30 mouse cellular contexts compared by ENCODE assay signal in genomic region chr2:153935348-153935747, GRCm38 (mm10). TPM values are rescaled to one million over a fixed set of nuclear protein-coding genes. Genes with fewer than 3 reads are reported as not detected.
DNase-seq lines count a peak whose midpoint lies in the region; ATAC-seq and TF ChIP-seq lines count a peak whose summit lies in the region.
"Had no signal": no experiment of that assay in that cellular context is flagged by ENCODE, and none has a peak within 500 bp of the region (broad histone marks: within the 10 kb centered on the region; RNA-seq: fewer than 3 reads in every experiment).

No protein-coding gene starts in this region.

- no peaks in the 10 kb centered on the region for H3K36me3 ChIP-seq in midbrain, postnatal 0 days (ENCODE audit: insufficient read depth, low read length)
- H3K36me3 ChIP-seq: heart, embryonic 13.5 days; hindbrain, embryonic 13.5 days; limb, embryonic 12.5 days; liver, embryonic 15.5 days; midbrain, embryonic 13.5 days had no signal

- H3K4me1 ChIP-seq in midbrain, postnatal 0 days (ENCODE audit: insufficient read depth, low read length), result peaks cover 5% of the 10 kb centered on the region
- H3K4me1 ChIP-seq: heart, embryonic 13.5 days; limb, embryonic 12.5 days; liver, embryonic 15.5 days had no signal

- ATAC-seq in inflammation-experienced regulatory T-cells, adult 6 months, result no peak
- no peak for ATAC-seq in midbrain, postnatal 0 days (ENCODE audit: low FRiP score)
- ATAC-seq: intestine, embryonic 16.5 days; midbrain, embryonic 13.5 days had no signal

- no peak overlapping the region for H3K27ac ChIP-seq in midbrain, postnatal 0 days (ENCODE audit: low read depth, low read length)
- H3K27ac ChIP-seq: heart, embryonic 13.5 days; hindbrain, embryonic 13.5 days; limb, embryonic 12.5 days; liver, embryonic 15.5 days; midbrain, embryonic 13.5 days had no signal

- no peaks in the 10 kb centered on the region for H3K9me3 ChIP-seq in midbrain, postnatal 0 days (ENCODE audit: low read length)
- H3K9me3 ChIP-seq: heart, embryonic 13.5 days; hindbrain, embryonic 13.5 days; limb, embryonic 12.5 days; liver, embryonic 15.5 days; midbrain, embryonic 13.5 days had no signal

- TF ChIP-seq CTCF in midbrain, postnatal 0 days (IDR thresholded peaks at IDR 0.05), result no peak

- H3K27me3 ChIP-seq in midbrain, postnatal 0 days (ENCODE audit: insufficient read depth, low read length), result no peaks in the 10 kb centered on the region
- H3K27me3 ChIP-seq: heart, embryonic 13.5 days; hindbrain, embryonic 13.5 days; limb, embryonic 12.5 days; liver, embryonic 15.5 days; midbrain, embryonic 13.5 days had no signal

- peak; percentile 50 to 78 for DNase-seq in adrenal gland, adult (ENCODE audit: inconsistent age in 2 of 2, low spot score in 1 of 2)
- DNase-seq in adrenal gland, postnatal 4 days (ENCODE audit: low spot score in 2 of 2), result no peak
- DNase-seq in urinary bladder, postnatal 14 days (ENCODE audit: low spot score), result peak; percentile 11
- DNase-seq in urinary bladder, postnatal 10 days (ENCODE audit: low spot score), result no peak
- DNase-seq in adrenal gland, postnatal 10 days, result peak; percentile 31
- DNase-seq in frontal cortex, postnatal 10 days (ENCODE audit: low spot score in 2 of 2), result no peak
- DNase-seq in midbrain, postnatal 0 days (ENCODE audit: low spot score), result no peak
- DNase-seq: cerebellum, adult 2 months; cerebellum, postnatal 36 days; gastrocnemius, postnatal 14 days; heart, adult 18-20 months; lung, postnatal 10 days; right cerebral cortex, postnatal 14 days; spleen, adult 18-20 months; thymus, adult 2 months had no signal

- H3K9ac ChIP-seq in midbrain, postnatal 0 days (replicated peaks; ENCODE audit: low read length, poor library complexity, severe bottlenecking), result no peak overlapping the region
- H3K9ac ChIP-seq: heart, embryonic 13.5 days; hindbrain, embryonic 13.5 days; limb, embryonic 12.5 days; liver, embryonic 15.5 days; midbrain, embryonic 13.5 days had no signal

- no peak overlapping the region for H3K4me2 ChIP-seq in midbrain, postnatal 0 days (ENCODE audit: low read depth, low read length, poor library complexity, severe bottlenecking)
- H3K4me2 ChIP-seq: heart, embryonic 13.5 days; hindbrain, embryonic 13.5 days; limb, embryonic 12.5 days; liver, embryonic 15.5 days; midbrain, embryonic 13.5 days had no signal

- no peak overlapping the region for H3K4me3 ChIP-seq in midbrain, postnatal 0 days (ENCODE audit: low read depth, low read length)
- H3K4me3 ChIP-seq: heart, embryonic 13.5 days; hindbrain, embryonic 13.5 days; limb, embryonic 12.5 days; liver, embryonic 15.5 days; midbrain, embryonic 13.5 days had no signal

- WGBS in midbrain, postnatal 0 days, result 91% methylated on average over 6 of the region's 6 CpGs

RNA-seq across cellular contexts. Expression of gene Bpifb4, which starts 2.7 kb away (rescaled TPM):
- total RNA-seq in adrenal gland, postnatal 4 days (2021), result under 1 TPM in 1 of 2 experiments, not detected in 1; 0.20 TPM
- not detected for total RNA-seq in adrenal gland, postnatal 10 days (2021)
- not detected for polyA plus RNA-seq in inflammation-experienced regulatory T-cells, adult 6 months (2017; shearing (Covaris generic))
- total RNA-seq in midbrain, postnatal 0 days (2014; rRNA removed), result not detected in 2 replicates
- polyA plus RNA-seq in midbrain, postnatal 0 days (2015; fragmentation: Nextera tagmentation; extraction: Ambion mirVana), result not detected in 2 replicates
- total RNA-seq: gastrocnemius, postnatal 14 days; heart, adult 18-20 months; heart, postnatal 25 days; layer of hippocampus, postnatal 25 days; left cerebral cortex, postnatal 10 days; megakaryocyte progenitor cell, adult 5-6 weeks; neutrophil, adult 5-6 weeks had no signal
- polyA plus RNA-seq: forebrain, embryonic 11.5 days; heart, embryonic 13.5 days; hindbrain, embryonic 13.5 days; intestine, embryonic 16.5 days; kidney, embryonic 14.5 days; large intestine, adult 2 months; limb, embryonic 12.5 days; midbrain, embryonic 13.5 days had no signal

RNA-seq across cellular contexts. Expression of gene Bpifb3, which starts 17.3 kb away (rescaled TPM):
- not detected for total RNA-seq in adrenal gland, postnatal 4 days (2021)
- not detected for total RNA-seq in adrenal gland, postnatal 10 days (2021)
- polyA plus RNA-seq in inflammation-experienced regulatory T-cells, adult 6 months (2017; shearing (Covaris generic)), result not detected
- total RNA-seq in midbrain, postnatal 0 days (2014; rRNA removed), result 0.22 TPM in 1 of 2 replicates, not detected in the other
- polyA plus RNA-seq in midbrain, postnatal 0 days (2015; fragmentation: Nextera tagmentation; extraction: Ambion mirVana), result not detected in 2 replicates
- total RNA-seq: gastrocnemius, postnatal 14 days; heart, adult 18-20 months; heart, postnatal 25 days; layer of hippocampus, postnatal 25 days; left cerebral cortex, postnatal 10 days; megakaryocyte progenitor cell, adult 5-6 weeks; neutrophil, adult 5-6 weeks had no signal
- polyA plus RNA-seq: cerebellum, adult 2 months; forebrain, embryonic 11.5 days; heart, embryonic 13.5 days; intestine, embryonic 16.5 days; kidney, embryonic 14.5 days; large intestine, adult 2 months; limb, embryonic 12.5 days; liver, embryonic 15.5 days; midbrain, embryonic 13.5 days had no signal

RNA-seq across cellular contexts. Expression of gene Bpifb6, which starts 35.2 kb away (rescaled TPM):
- 1 to 10 TPM; 3.0 TPM for total RNA-seq in adrenal gland, postnatal 4 days (2021)
- 1 to 10 TPM; 1.2 to 1.7 TPM for total RNA-seq in adrenal gland, postnatal 10 days (2021)
- not detected for polyA plus RNA-seq in inflammation-experienced regulatory T-cells, adult 6 months (2017; shearing (Covaris generic))
- 0.38 TPM in 1 of 2 replicates, not detected in the other for total RNA-seq in midbrain, postnatal 0 days (2014; rRNA removed)
- 0.10 TPM in 1 of 2 replicates, not detected in the other for polyA plus RNA-seq in midbrain, postnatal 0 days (2015; fragmentation: Nextera tagmentation; extraction: Ambion mirVana)
- total RNA-seq: gastrocnemius, postnatal 14 days; heart, adult 18-20 months; heart, postnatal 25 days; layer of hippocampus, postnatal 25 days; left cerebral cortex, postnatal 10 days; megakaryocyte progenitor cell, adult 5-6 weeks; neutrophil, adult 5-6 weeks had no signal
- polyA plus RNA-seq: forebrain, embryonic 11.5 days; heart, embryonic 13.5 days; hindbrain, embryonic 13.5 days; intestine, embryonic 16.5 days; kidney, embryonic 14.5 days; large intestine, adult 2 months; limb, embryonic 12.5 days; liver, embryonic 15.5 days; midbrain, embryonic 13.5 days had no signal

RNA-seq across cellular contexts. Expression of gene Bpifa6, which starts 39.4 kb away (rescaled TPM):
- total RNA-seq in adrenal gland, postnatal 4 days (2021), result not detected
- total RNA-seq in adrenal gland, postnatal 10 days (2021), result not detected
- not detected for polyA plus RNA-seq in inflammation-experienced regulatory T-cells, adult 6 months (2017; shearing (Covaris generic))
- total RNA-seq in midbrain, postnatal 0 days (2014; rRNA removed), result not detected in 2 replicates
- not detected in 2 replicates for polyA plus RNA-seq in midbrain, postnatal 0 days (2015; fragmentation: Nextera tagmentation; extraction: Ambion mirVana)
- total RNA-seq: gastrocnemius, postnatal 14 days; heart, adult 18-20 months; heart, postnatal 25 days; layer of hippocampus, postnatal 25 days; left cerebral cortex, postnatal 10 days; megakaryocyte progenitor cell, adult 5-6 weeks; neutrophil, adult 5-6 weeks had no signal
- polyA plus RNA-seq: cerebellum, adult 2 months; forebrain, embryonic 11.5 days; heart, embryonic 13.5 days; hindbrain, embryonic 13.5 days; intestine, embryonic 16.5 days; kidney, embryonic 14.5 days; large intestine, adult 2 months; limb, embryonic 12.5 days; liver, embryonic 15.5 days; midbrain, embryonic 13.5 days; thymus, adult 2 months had no signal

Comparison
In these comparisons a context has a peak if more than half of its experiments do, and no peak if none do; other contexts are left out.
1. DNase-seq: peak in adrenal gland, adult (2 of 2), urinary bladder, postnatal 14 days (single experiment) and adrenal gland, postnatal 10 days (single experiment); none in adrenal gland, postnatal 4 days (0 of 2), urinary bladder, postnatal 10 days (single experiment), frontal cortex, postnatal 10 days (0 of 2) and midbrain, postnatal 0 days (single experiment).